Mouse (Mus musculus) right cerebral cortex, postnatal 36 days (tissue): ENCODE data around the gene Dse.
A peak's percentile ranks its signal among the peaks of the same experiment; 100 is the strongest.
"Not testable (repeated sequence)": the region's sequence is repeated elsewhere in the genome, so short reads cannot be mapped to it uniquely, and the experiment has no call there.

Source experiments
- DNase-seq, 2 experiments: peaks; one replicate each; pipeline ENCODE4 v3.0.0; 2022; ENCODE audit warnings: low spot score in 2 of 2, mixed read lengths in 1 of 2

Gene Dse

DNA sequence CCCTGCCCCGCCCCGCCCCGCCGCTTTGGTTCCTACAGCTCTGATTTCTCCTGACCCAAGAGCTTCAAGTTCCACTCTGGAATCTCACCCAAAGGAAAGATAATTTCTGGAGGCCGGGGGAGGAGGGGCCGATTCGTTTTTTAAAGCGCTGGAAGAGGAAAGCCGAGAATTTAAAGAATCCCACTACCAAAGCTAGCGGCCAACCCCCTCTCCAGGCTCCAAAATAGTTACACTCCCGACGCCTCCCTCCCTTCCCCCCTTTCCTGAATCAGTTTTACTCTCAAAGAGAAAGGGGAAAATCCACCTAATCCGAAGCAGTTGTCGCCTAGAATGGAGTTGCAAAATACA, at the start of gene Dse:
Gene Dse, minus strand, starts transcription at position 213 of the 348 bp plus-strand sequence.
- DNase-seq, result no peak

DNA sequence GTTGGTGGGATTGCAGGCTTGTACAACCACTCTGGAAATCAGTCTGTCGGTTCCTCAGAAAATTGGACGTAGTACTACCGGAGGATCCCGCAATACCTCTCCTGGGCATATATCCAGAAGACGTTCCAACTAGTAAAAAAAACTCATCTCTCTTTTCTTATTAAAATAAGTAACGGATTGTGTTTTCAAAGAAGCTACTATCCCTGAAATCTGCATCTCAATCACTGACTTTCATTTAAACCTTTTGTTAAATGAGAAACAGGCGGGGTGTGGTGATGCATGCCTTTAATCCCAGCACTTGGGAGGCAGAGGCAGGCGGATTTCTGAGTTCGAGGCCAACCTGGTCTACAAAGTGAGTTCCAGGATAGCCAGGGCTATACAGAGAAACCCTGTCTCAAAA, 45.3 kb upstream of the Dse start:
- not testable (repeated sequence) for DNase-seq

DNA sequence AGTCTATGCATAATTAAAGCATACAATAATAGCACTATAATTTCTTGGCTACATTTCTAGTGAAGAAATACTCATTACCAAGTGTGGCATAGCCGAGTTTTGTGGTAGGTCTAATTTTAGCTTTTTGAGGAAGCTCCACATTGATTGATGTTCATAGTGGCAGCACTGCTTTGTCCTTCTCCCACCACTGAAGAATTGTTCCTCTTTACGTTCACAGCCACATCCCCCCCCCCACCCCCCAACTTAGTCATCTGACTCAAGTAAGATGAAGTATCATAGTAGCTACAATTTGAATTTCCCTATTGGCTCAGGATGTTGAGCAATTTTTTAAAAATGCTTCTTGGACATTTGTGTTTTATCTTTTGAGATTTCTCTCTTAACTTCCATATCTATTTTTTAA, 42.1 kb upstream of the Dse start:
- no peak for DNase-seq

DNA sequence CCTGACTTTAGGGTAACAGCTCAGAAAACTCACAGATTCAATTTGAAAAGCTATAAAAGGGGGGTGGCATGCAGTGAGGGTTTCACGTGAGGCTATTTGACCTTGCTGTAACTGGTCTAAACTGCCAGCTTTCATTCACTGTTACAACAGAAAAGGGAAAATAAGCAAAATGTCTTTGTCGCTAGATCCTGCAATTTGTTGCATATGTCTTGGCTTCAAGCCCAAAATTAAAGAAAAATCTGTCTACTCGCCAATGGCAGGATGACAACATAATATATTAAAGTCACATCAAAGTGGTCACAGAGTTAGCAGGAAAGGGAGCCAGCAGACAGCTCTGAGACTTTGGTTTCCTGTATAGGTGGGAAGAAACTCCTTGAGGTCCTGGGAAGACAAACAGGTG, 40.2 kb upstream of the Dse start:
- no peak for DNase-seq

DNA sequence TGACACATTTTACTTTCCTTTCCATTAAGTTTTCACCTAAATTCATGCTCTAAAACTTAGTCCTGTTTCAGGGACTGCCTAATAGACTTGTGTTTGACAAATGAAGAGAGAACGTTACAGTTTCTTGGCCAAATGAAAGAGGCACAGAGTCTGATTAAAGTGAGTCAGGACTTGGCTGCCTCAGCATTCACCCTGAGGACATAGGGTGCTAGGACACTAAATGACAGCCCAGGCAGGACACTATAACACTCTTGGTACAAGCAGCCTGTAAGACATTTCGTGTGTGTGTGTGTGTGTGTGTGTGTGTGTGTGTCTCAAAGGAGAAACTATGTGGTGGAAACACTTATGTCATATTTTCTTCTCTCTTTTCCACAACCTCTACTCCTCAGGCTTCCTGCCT, 38.6 kb upstream of the Dse start:
- DNase-seq, result no peak

DNA sequence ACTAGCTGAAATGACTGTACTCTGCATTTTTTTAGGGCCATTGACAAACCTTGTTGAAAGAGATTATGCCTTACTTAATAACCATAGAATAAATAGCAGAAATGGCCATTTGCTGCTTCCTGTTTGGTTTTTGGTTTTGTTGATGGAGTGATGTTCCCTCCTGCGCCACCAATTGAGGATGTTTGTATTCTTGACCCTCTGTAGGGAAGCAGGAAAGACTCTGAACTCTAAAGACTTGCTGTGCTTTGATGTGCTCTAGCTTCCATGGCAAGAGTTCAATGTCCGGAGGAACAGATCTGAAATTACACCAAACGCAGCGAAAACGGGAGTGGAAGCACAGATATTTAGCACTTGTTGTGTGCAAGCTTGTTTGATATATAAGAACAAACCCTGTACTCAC, 37.2 kb upstream of the Dse start:
- no peak for DNase-seq

DNA sequence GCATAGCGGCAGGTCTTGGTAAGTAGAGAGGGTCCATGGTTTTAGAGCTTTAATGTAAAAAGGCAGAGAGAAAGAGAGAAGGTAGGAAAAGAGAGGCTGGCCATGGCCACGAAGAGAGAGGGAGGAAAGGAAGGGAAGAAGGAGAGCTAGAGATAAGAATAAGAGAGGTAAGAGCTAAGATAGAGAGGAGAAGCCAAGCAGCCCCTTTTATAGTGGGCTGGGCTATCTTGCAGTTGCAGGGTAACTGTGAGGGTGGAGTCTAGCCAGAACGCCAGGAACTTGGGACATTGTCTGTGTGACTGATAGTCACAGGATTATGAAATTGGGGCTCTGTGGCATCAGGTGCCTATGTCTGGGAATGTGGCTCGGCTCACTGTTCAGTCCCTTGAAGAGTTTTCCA, 31.0 kb upstream of the Dse start:
- DNase-seq, result no peak

DNA sequence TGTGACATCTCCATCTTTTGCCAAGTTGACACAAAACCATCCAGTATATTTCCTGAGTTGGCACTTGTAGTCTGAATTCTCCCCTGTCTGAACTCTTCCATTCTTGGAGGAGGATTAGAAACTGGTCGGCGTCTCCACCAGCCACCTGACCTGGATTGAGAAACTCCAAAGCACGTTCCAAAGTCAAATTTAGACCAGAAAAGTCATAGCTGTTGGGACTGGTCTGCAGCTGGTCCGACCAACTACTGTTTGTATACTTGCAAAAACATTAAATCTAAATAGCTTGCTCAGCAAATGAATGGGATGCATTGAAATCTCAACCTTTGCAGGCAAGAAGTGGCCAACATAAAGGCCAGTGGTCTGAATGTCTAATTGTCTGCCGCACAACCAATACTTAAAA, 29.1 kb upstream of the Dse start:
- DNase-seq, result no peak

DNA sequence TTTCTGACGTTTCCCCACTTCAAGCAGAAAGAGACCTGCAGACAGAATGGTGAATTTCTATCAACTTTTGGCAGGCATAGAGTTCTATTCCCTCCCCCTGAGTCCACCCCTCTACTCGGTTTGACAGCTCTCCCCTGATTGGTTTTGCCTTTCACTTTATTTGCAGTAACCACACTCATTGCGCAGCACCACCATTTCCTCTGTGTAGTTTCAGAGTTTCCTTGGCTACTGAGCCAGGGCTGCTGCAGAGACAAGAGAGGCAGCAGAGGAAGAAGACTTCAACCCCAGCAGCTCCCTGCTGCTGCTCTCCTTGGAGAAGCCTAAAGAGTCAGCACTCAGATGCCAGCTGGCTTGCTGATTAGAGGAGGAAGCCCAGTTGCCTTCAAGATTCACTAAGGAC, 27.9 kb upstream of the Dse start:
- DNase-seq, result no peak

DNA sequence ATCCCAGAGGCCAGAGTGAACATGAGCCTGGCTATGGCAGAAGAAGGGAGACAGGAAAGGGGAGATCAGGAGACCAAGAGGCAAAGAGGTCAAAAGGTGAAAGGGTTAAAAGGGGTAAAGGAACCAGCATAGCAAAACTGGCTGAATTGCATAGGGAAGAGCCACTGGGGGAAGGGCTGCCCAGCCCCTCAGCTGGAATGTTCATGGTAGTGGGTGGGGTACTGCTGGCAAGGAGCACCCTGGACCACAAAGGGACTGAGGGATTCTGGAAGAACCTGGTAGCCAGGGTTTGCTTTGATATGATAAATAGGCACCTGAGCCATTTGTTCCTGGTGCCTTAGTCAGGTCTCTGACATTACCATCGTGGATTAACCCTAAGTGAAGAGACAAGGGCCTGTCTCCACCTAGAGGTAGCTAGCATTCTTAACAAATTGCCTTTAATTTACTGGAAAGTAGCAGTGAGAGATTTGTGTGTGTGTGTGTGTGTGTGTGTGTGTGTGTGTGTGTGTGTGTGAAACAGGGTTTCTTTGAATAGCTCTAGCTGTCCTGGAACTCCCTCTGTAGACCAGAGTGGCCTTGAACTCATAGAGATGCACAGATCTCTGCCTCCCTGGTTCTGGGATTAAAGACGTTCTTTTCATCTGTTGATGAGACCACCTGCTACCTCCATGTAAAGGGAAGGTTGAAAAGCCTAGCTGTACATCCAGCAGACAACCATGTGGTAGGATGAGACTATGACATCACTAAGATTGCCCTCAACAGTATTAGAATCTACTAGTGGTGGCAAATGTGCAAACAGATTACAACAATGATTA, 26.6 kb upstream of the Dse start:
- DNase-seq, result no peak

DNA sequence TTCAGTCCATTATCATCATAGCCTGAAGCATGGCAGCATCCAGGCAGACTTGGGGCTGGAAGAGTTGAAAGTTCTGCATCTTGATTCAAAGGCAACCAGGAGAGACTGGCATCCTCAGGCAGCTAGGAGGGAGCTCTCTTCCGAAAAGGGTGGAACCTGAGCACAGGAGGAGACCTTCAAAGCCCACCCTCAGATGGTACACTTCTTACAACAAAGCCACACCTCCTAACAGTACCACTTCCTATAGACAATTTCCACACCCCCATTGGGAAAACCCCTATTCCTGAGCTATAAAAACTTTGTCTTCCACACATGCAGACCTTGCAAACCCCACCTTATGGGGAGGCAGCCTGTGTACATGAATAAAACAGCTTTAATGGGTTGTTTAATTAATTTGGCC, 25.9 kb upstream of the Dse start:
- no peak for DNase-seq

DNA sequence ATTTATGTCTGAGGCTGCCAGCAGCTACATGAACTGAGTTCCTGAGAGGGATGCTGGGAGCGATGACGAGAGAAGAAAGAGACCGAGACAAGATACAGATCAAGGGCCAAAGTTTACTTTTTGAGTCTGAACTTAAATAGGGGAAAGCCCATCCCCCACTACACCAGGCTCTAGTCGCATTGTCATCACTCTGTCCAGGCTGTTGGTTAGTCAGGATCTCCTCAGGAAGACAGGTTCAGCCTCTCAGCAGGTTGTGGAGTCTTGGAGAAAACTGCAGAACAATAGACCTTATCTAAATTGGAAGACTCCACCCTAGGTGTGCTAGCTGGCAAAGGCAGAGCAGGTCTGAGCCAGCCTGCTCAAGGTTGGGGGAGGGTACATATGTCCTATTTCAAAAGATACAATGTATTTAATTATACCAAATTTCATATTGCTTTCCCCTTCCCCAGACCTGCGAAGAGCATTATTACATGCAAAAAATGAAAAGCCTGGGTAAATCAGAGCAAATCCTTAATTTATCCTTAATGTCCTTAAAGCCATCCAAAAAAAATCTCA, 22.7 kb upstream of the Dse start:
- DNase-seq, result no peak

DNA sequence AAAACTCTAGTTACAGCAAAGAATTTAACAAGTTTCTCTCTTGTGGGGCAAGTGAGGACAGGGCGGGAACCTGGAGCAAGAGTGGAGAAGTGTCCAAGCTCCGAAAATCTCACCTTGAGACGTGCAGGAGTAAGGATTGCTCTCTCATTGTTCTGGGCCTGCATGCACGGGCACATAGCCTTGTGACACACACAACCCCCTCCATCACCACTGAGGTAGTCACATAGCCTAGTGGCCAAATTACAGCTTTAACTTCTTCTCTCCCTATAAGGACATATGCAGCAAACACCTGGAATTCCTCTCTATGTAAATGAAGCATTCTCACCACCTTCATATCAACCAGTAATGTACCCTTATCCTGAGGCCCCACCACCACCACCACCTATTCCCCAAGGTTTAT, 22.0 kb upstream of the Dse start:
- no peak for DNase-seq

DNA sequence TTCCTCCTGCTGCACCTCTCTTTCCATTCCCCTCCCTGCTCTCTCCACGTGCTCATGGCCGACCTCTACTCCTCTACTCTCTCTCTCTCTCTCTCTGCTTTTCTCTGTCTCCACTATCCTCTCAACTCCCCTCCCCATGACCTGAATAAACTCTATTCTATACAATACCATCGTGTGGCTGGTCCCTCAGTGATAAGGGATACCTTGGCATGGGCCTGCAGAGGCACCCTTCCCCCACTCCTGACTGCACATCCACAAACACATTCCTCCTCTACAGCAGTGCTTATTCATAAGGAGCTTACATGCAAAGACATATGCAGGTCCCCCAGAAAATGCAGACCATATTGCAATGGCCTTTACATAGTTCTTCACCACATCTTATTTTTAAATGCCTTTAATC, 16.1 kb upstream of the Dse start:
- no peak for DNase-seq

DNA sequence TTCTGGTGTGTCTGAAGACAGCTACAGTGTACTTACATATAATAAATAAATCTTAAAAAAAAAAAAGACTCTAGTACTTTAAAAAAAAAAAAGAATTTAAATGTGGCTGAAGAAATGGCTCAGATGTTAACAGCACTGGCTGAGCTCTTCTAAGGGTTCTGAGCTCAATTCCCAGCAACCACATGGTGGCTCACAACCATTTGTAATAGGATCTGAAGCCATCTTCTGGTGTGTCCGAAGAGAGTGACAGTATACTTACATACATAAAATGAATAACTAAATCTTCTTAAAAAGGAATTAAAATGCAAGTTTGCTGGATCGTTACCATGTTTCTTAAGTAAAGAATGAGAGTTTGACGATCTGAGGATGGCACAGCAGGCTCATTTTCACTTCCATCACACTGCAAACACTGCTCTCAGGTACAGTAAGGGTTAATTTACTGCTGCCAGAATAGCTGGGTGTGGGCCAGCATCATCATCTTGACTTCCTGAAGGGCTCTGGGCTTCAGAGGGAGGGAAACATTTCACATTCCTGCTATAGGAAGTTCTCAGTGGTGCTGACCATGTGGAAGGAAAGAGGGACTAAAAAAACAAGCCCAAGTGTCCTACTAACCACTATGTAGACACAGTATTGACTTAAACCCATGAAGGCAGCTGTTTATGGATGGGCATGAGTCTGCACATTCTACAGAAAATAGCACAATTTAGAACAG, 14.6 kb upstream of the Dse start:
- DNase-seq, result no peak

DNA sequence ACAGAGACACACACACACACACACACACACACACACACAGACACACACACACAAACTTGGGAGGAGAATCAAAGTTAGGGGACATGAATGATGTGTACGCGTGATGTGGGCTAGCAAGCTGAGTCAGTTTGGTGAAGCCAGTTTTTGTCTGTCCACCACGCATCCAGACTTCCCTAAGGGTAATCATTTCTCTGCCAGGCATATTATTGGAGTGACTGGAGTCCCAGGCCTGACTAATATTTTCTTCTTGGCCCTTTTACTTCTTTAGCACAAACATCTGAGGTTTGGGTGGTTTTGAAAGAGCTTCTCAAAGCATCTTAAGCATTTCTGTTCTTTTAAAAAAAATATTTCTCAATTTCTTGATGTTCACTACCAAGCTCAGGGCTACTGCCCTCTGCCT, 10.7 kb upstream of the Dse start:
- no peak for DNase-seq

DNA sequence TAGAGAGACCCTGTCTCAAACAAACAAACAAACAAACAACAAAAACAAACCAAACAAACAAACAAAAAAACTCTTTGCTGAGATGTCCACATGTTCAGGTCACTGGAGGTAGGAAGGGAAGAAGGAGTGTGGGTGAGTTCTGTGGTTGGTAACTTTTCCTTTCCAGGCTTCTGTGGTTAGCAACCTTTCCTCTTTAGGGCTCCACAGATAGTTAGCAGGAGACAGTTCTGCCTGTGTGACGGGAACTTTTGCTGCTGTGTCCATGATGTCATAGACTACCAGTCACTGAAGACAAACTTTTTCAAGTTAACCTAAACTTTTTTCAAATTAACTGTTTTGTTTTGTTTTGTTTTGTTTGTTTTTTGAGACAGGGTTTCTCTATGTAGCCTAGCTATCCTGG, 8.2 kb upstream of the Dse start:
- no peak for DNase-seq

DNA sequence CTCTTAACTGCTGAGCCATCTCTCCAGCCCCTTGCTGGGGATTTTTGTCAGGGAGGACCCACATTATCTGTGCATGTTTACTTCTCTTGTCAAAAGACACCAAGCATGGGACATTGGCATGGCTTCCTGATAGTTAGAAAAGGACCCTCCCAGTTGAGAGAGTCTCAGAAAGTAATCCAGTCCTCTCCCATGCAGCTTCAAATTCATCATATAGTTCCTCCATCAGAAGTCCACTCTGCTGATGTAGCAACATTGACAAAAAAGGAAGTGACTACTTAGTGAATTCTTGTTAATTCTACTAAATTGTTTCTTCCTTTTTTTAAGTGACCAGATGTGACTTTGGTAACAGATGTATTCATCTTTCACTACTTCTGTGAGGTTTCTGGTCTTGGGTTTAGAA, 2.4 kb upstream of the Dse start:
- DNase-seq, result no peak

DNA sequence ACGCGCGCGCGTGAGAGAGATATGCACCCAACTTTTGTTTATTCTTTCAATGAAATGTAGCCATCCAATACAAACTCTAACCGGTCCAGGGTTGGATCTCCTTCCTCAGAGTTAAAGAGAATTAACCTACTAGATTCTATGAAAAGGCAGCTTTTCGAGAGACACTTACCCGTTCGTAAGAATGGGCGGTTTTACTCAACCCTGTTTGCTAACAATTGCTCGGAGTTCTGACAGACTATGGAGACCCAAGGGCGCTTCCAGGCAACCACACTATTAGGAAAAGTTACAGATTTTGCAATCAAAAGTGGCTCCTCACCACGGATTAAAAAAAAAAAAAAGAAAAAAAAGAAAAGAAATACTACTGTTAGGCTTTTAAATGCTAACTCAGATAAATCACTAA, 516 bp upstream of the Dse start:
- no peak for DNase-seq

DNA sequence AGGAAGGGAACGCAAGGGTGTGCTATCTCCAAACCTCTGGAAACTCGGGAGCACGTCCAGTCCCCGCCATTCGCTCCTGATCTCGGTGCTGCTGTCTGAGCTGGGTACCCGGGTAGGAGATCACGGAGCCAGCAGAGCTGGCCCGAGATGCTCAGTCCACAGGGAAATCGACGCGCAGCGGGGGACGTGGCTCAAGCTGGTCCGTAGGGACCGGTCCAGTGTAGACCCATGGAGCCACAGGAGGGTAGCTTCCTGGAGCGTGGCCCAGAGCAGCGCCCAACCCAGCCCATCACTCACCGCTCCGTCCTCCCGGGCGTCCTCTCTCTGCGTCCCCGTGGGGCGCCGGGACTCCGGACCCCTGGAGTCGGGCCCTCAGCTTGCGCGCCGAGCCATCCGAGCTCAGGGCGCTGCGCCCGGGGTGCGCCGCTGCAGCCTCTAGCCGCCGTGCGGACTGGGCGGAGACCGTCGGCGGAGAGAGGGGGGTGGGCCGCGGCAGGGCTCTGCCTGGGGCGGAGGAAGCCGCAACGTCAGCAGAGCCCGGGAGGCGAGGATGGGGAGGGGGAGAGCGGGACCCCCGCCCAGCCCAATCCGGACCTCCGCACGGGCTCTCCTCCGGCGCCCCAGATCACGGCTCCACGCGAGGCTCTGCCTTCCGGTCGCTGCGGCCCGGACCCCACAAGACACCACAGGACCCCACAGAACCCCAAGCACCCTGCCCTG, 572 bp downstream of the Dse start:
- DNase-seq, result peak; percentile 28

DNA sequence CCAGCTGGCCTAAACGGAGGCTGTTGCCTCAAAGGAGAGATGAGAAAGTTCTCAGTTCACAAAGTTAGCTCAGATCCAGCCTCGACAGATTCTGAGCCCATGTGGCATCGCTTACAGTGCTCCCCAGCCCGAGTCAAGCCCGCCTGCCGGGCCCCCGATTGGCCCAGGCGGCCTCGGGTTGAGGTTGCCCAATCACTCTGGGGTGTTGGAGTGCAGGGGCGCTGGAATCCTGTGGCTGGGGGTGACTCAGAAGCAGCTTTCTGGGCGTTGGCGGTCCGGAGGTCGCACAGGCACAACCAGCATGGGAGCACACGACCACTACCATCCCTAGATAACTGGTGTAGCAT, 1.1 kb downstream of the Dse start:
- DNase-seq, result peak; percentile 3 to 7

DNA sequence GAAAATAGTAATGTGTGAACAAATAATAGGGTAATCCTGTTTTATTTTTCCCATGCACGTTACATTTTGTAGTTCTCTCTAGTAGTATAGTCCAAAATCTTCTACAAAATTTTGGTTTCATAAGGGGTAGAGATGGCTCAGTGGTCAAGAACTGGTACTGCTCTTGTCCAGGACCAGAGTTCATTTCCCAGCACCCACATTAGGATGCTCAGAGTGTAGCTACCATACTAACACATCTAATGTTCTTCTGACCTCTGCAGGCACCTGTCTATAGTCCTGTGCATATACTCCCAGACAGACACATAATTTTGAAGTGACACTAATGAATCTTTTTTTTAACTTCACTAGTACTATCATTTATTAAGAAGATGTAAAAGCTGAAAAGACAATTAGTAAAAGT, 1.7 kb downstream of the Dse start:
- no peak for DNase-seq

DNA sequence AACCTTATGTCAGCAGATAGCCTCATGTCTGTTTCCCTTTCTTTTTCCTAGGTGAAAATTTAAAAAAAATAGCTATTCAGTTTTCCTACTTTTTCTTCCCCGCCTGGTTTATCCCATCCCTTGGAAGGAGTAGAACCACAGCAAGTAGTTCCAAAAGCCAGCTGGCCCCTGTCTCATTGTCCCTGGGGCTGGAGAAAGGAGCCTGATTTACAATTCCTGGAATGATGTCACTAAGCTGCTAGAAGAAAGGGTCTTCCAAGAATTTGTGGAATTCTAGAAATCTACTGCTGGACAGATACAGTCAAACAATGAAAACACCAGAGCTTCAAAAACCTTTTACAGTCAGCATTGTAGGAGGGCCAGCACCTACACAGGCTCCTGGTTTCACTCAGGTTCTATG, 6.8 kb downstream of the Dse start:
- DNase-seq, result no peak
